Mouse (Mus musculus): ENCODE data around the gene Zfp69. TPM values are rescaled to one million over a fixed set of nuclear protein-coding genes. Genes with fewer than 3 reads are reported as not detected.
A peak's percentile ranks its signal among the peaks of the same experiment; 100 is the strongest.

Gene Zfp69
- total and polyA plus RNA-seq, 3 experiments = 0.46 to 2.2 (median 0.89) TPM

DNA sequence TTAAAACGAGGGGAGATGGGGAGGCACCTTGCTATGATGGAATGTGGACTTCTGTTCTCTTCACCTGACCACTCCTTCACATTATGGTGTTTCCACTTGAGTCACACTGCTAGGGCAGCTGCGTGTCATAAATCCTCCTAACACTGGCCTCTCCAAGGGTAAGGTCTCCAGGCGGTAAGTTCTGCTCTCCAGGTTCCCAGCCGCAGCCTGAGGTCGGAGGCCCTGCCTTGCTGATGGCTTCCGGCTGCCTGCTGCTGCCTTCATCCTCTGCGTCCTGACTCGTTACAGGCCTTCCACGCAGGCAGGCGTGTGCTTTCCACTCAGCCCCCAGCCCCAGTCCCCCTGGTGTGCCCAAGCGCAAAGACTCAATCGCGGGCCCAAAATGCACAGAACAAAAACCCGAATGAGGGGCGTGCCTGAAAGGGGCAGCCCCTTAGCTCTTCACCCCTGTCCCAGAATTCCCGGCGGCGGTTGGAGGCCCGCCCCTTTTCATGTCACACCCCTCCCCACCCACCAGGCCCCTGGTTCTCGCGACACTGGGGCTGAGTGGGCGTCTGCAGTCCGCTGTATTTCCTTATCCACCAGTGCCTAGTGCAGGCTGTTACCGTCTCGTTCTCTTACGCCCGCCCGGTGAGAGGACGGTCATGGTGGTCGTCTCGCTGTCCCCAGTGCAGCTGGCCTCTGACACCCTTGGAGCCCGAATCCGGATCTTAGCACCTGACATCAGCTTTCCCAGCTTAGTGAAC is 26.8 kb downstream of the Zfp69 start, which contains the start of gene Exo5 (continued):
- peak; percentile 99 for TF ChIP-seq CHD2 (IDR thresholded peaks at IDR 0.05; ENCODE audit: low read length)
- TF ChIP-seq ELF1 (IDR thresholded peaks at IDR 0.05; ENCODE audit: low read depth, low read length) = peak; percentile 87
- TF ChIP-seq USF1 (IDR thresholded peaks at IDR 0.05; ENCODE audit: low read depth, low read length) = no peak
- no peak for TF ChIP-seq MAFK (IDR thresholded peaks at IDR 0.05; ENCODE audit: insufficient replicate concordance, low read length)

DNA sequence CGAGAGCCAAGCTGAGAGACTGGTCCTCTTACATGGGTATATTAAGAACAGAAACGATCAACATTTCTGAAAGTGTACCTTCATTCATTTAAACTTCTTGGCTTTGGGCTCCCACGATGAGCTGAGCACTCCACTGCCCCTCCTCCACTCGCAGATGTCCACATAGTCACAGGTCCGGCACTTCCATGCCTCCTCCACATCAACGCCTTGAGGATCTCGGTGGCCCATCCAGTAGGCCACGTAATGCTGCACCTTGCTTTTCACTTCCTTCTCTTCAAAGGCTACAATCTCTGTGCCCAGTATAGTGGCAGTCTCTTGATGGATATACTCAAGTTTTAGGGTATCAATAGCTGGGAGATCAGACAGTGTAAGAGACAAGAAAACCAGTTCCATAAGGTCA is 30.0 kb downstream of the Zfp69 start:
- in situ Hi-C loops (cut with MboI; ENCODE audit: low pct_ligation_motif_present, low pct_unique_long_range_greater_than_20kb, low sequenced_read_pairs) = no loop called here
- no peak overlapping the region for H3K4me3 ChIP-seq (replicated peaks in 1 of 3; ENCODE audit: low read depth in 2 of 3, low read length in 2 of 3, poor library complexity in 1 of 3)
- DNase-seq (ENCODE audit: extremely low read depth) = no peak

DNA sequence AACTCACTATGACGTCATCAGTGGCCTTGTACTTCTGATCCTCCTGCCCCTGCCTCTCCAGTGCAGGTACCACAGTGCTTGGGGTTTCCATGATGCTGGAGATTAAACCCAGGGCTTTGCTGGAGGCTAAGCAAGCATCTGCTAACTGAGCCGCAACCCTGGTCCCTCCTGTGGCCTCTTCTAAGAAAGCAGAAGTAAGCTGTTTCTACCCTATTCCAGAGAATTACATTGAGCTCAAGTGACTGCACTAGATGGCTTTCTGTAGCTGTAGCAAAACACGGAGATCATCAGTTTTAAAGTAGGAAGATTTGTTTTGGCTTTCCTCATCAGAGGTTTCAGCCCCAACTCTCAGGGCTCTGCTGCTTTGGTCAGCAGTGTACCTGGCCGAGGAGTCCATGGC is 37.0 kb downstream of the Zfp69 start:
- dilution Hi-C loops (cut with MboI; ENCODE audit: extremely low pct_ligation_motif_present, extremely low pct_unique_long_range_greater_than_20kb, low sequenced_read_pairs) (no loop called here), in situ Hi-C loops (cut with MboI; ENCODE audit: low pct_ligation_motif_present, low pct_unique_long_range_greater_than_20kb, low sequenced_read_pairs) (loop anchor here (10.0 kb wide), 1 partner anchor 120 kb away; the partner anchor contains the start of gene Col9a2)
- H3K4me3 ChIP-seq (replicated peaks in 1 of 3; ENCODE audit: low read depth in 2 of 3, low read length in 2 of 3, poor library complexity in 1 of 3) = no peak overlapping the region
- peaks cover 1% of the 10 kb centered on the region for H3K27me3 ChIP-seq (replicated peaks)
- H3K9ac ChIP-seq (ENCODE audit: insufficient read depth, low read depth) = 0 out of 2 replicates have a peak overlapping the region, but pooled peaks have one; percentile 7
- peaks cover 19 to 37% of the 10 kb centered on the region in 2 experiments for H3K4me1 ChIP-seq (ENCODE audit: control insufficient read depth in 1 of 2, insufficient read depth in 2 of 2)
- TF ChIP-seq ZNF384 (IDR thresholded peaks at IDR 0.05; ENCODE audit: low read depth, low read length) (no peak), SMC3 (IDR thresholded peaks at IDR 0.05; ENCODE audit: low read depth, low read length) (no peak), MAZ (IDR thresholded peaks at IDR 0.05; ENCODE audit: low read depth, low read length) (no peak), GABPA (IDR thresholded peaks at IDR 0.05; ENCODE audit: insufficient replicate concordance, low read depth, low read length) (no peak)
- H3K27ac ChIP-seq (ENCODE audit: insufficient read depth, low read depth) = no peak overlapping the region
- peaks cover 0 to 2% of the 10 kb centered on the region in 2 experiments for H3K36me3 ChIP-seq (replicated peaks in 1 of 2; ENCODE audit: control insufficient read depth in 1 of 2, insufficient read depth in 1 of 2, low read length in 1 of 2)
- no peaks in the 10 kb centered on the region for H3K9me3 ChIP-seq (replicated peaks; ENCODE audit: low read length)
- peak overlapping the region; percentile 34; the same call in 1 of the 2 replicates for H3K4me2 ChIP-seq (ENCODE audit: insufficient read depth, low read depth, poor library complexity, severe bottlenecking)
- peak; percentile 79 for DNase-seq (ENCODE audit: extremely low read depth)
- H3K79me2 ChIP-seq (replicated peaks; ENCODE audit: control insufficient read depth, extremely low read depth, insufficient read depth, poor library complexity, severe bottlenecking) = no peaks in the 10 kb centered on the region

More for the DNA sequence above, 30.0 kb downstream of the Zfp69 start:
- Histone ChIP-seq H3K4me2 (ENCODE audit: insufficient read depth, low read depth, poor library complexity, severe bottlenecking) (no peak overlapping the region), H3K79me2 (replicated peaks; ENCODE audit: control insufficient read depth, extremely low read depth, insufficient read depth, poor library complexity, severe bottlenecking) (peaks cover 6% of the 10 kb centered on the region), H3K9ac (ENCODE audit: insufficient read depth, low read depth) (no peak overlapping the region), H3K27me3 (replicated peaks) (no peaks in the 10 kb centered on the region), H3K4me1 (ENCODE audit: control insufficient read depth in 1 of 2, insufficient read depth in 2 of 2) (peaks cover 4 to 24% of the 10 kb centered on the region in 2 experiments; a peak in 3 of 4 replicates), H3K27ac (ENCODE audit: insufficient read depth, low read depth) (no peak overlapping the region; the same call in 1 of the 2 replicates), H3K36me3 (replicated peaks in 1 of 2; ENCODE audit: control insufficient read depth in 1 of 2, insufficient read depth in 1 of 2, low read length in 1 of 2) (peaks cover 14 to 27% of the 10 kb centered on the region in 2 experiments), H3K9me3 (replicated peaks; ENCODE audit: low read length) (no peaks in the 10 kb centered on the region)
- dilution Hi-C loops (cut with MboI; ENCODE audit: extremely low pct_ligation_motif_present, extremely low pct_unique_long_range_greater_than_20kb, low sequenced_read_pairs) = no loop called here
- no peak for TF ChIP-seq ZNF384 (IDR thresholded peaks at IDR 0.05; ENCODE audit: low read depth, low read length)
- TF ChIP-seq PAX5 (IDR thresholded peaks at IDR 0.05; ENCODE audit: low read length) = no peak
- no peak for TF ChIP-seq NELFE (IDR thresholded peaks at IDR 0.05; ENCODE audit: low read depth, low read length)
- no peak for TF ChIP-seq ZKSCAN1 (IDR thresholded peaks at IDR 0.05; ENCODE audit: borderline replicate concordance, low read depth, low read length)
- TF ChIP-seq MEF2A (IDR thresholded peaks at IDR 0.05; ENCODE audit: borderline replicate concordance, low read depth, low read length) = no peak
- TF ChIP-seq MYC (IDR thresholded peaks at IDR 0.05; ENCODE audit: low read depth, low read length) = no peak
- TF ChIP-seq HCFC1 (IDR thresholded peaks at IDR 0.05; ENCODE audit: low read depth, low read length) = no peak
- TF ChIP-seq GABPA (IDR thresholded peaks at IDR 0.05; ENCODE audit: insufficient replicate concordance, low read depth, low read length) = no peak
- TF ChIP-seq ELF1 (IDR thresholded peaks at IDR 0.05; ENCODE audit: low read depth, low read length) = no peak
- TF ChIP-seq TBP (conservative IDR thresholded peaks at IDR 0.05; ENCODE audit: low read depth, low read length) = no peak
- TF ChIP-seq KAT2A (IDR thresholded peaks at IDR 0.05; ENCODE audit: insufficient replicate concordance, low read length) = no peak
- TF ChIP-seq MAZ (IDR thresholded peaks at IDR 0.05; ENCODE audit: low read depth, low read length) = no peak
- TF ChIP-seq CHD2 (IDR thresholded peaks at IDR 0.05; ENCODE audit: low read length) = no peak
- no peak for TF ChIP-seq ZC3H11A (IDR thresholded peaks at IDR 0.05; ENCODE audit: low read depth, low read length)

Measured in CH12.LX (cell line).